Mouse (Mus musculus) CH12.LX (cell line): Measurements from ENCODE around the gene Galk1. TPM values are rescaled to one million over a fixed set of nuclear protein-coding genes. Genes with fewer than 3 reads are reported as not detected.

Experiments
- DNase-seq: peaks from one replicate; pipeline ENCODE4 v3.0.0-alpha.2; 2013; ENCODE audit errors: extremely low read depth
- H3K27ac ChIP-seq: 2 replicates; pipeline ENCODE4 v1.5.1; 2012; ENCODE audit warnings: low read depth, mild to moderate bottlenecking, control low read depth, moderate library complexity; ENCODE audit not compliant: insufficient read depth
- H3K27me3 ChIP-seq: replicated peaks from 2 replicates; pipeline ENCODE3; 2012; ENCODE audit warnings: inconsistent platforms
- H3K36me3 ChIP-seq, 2 experiments: replicated peaks in 1 of 2; 2 replicates each; pipeline versions ENCODE3 to v1.6.1; 2012; ENCODE audit warnings: inconsistent platforms in 1 of 2, low read length in 1 of 2, mild to moderate bottlenecking in 1 of 2, mixed read lengths in 1 of 2, moderate library complexity in 1 of 2; ENCODE audit not compliant: control insufficient read depth in 1 of 2, insufficient read depth in 1 of 2
- H3K4me1 ChIP-seq, 2 experiments: 2 replicates each; pipeline ENCODE4 v1.6.1; 2012; ENCODE audit warnings: inconsistent platforms in 1 of 2, moderate library complexity in 1 of 2; ENCODE audit not compliant: insufficient read depth in 2 of 2, control insufficient read depth in 1 of 2
- H3K4me2 ChIP-seq: 2 replicates; pipeline ENCODE4 v1.6.1; 2012; ENCODE audit warnings: low read depth, mild to moderate bottlenecking, control low read depth; ENCODE audit not compliant: poor library complexity, insufficient read depth, severe bottlenecking
- H3K4me3 ChIP-seq, 3 experiments: fragments of 150-350 bp in 1 of 3; sonication (generic) in 1 of 3; replicated peaks in 1 of 3; 2 replicates each; pipeline versions ENCODE3 to v1.5.1; 2011 to 2012; ENCODE audit warnings: low read depth in 2 of 3, low read length in 2 of 3, mild to moderate bottlenecking in 2 of 3, moderate library complexity in 2 of 3, control low read depth in 1 of 3, improper control_type of control experiment in 1 of 3, inconsistent platforms in 1 of 3, mixed read lengths in 1 of 3; ENCODE audit not compliant: poor library complexity in 1 of 3
- H3K79me2 ChIP-seq: replicated peaks from 2 replicates; pipeline ENCODE4 v1.6.1; 2012; ENCODE audit warnings: mild to moderate bottlenecking, moderate library complexity; ENCODE audit not compliant: control insufficient read depth, poor library complexity, insufficient read depth, severe bottlenecking; ENCODE audit errors: extremely low read depth
- H3K9ac ChIP-seq: 2 replicates; pipeline ENCODE4 v1.6.1; 2012; ENCODE audit warnings: low read depth, mild to moderate bottlenecking, control low read depth, moderate library complexity; ENCODE audit not compliant: insufficient read depth
- H3K9me3 ChIP-seq: replicated peaks from 2 replicates; pipeline ENCODE3; 2012; ENCODE audit warnings: low read length, inconsistent platforms, mixed read lengths
- BHLHE40 ChIP-seq: IDR thresholded peaks from 2 replicates; pipeline ENCODE4 v1.6.1; 2011; ENCODE audit warnings: mild to moderate bottlenecking, low read depth, low read length, improper control_type of control experiment
- CHD1 ChIP-seq: IDR thresholded peaks from 2 replicates; pipeline ENCODE4 v1.6.1; 2012; ENCODE audit warnings: low read depth, low read length, improper control_type of control experiment, inconsistent platforms
- CHD2 ChIP-seq: IDR thresholded peaks from 2 replicates; pipeline ENCODE4 v1.6.1; 2011; ENCODE audit warnings: low read length, improper control_type of control experiment
- CTCF ChIP-seq, 2 experiments: IDR thresholded peaks in 1 of 2; conservative IDR thresholded peaks in 1 of 2; 2 replicates each; pipeline ENCODE4 v1.5.1; 2011 to 2012; ENCODE audit warnings: low read depth in 2 of 2, low read length in 2 of 2, improper control_type of control experiment in 1 of 2, inconsistent platforms in 1 of 2, mild to moderate bottlenecking in 1 of 2, moderate library complexity in 1 of 2
- E2F4 ChIP-seq: IDR thresholded peaks from 2 replicates; pipeline ENCODE4 v1.6.1; 2011; ENCODE audit warnings: low read depth, low read length, improper control_type of control experiment; ENCODE audit not compliant: insufficient replicate concordance
- ELF1 ChIP-seq: IDR thresholded peaks from 2 replicates; pipeline ENCODE4 v1.6.1; 2014; ENCODE audit warnings: low read depth, mild to moderate bottlenecking, inconsistent platforms, low read length, improper control_type of control experiment
- EP300 ChIP-seq: IDR thresholded peaks from 2 replicates; pipeline ENCODE4 v1.6.1; 2011; ENCODE audit warnings: low read length, improper control_type of control experiment
- GABPA ChIP-seq: IDR thresholded peaks from 2 replicates; pipeline ENCODE4 v1.6.1; 2012; ENCODE audit warnings: low read depth, low read length, improper control_type of control experiment, inconsistent platforms; ENCODE audit not compliant: insufficient replicate concordance
- HCFC1 ChIP-seq: IDR thresholded peaks from 2 replicates; pipeline ENCODE4 v1.6.1; 2012; ENCODE audit warnings: low read depth, mild to moderate bottlenecking, inconsistent platforms, low read length, improper control_type of control experiment
- IRF4 ChIP-seq: IDR thresholded peaks from 2 replicates; pipeline ENCODE4 v1.6.1; 2014; ENCODE audit warnings: low read depth, mild to moderate bottlenecking, inconsistent platforms, low read length, improper control_type of control experiment
- KAT2A ChIP-seq: IDR thresholded peaks from 2 replicates; pipeline ENCODE4 v1.6.1; 2012; ENCODE audit warnings: low read length, improper control_type of control experiment, inconsistent platforms; ENCODE audit not compliant: insufficient replicate concordance
- MAFK ChIP-seq: IDR thresholded peaks from 2 replicates; pipeline ENCODE4 v1.6.1; 2011; ENCODE audit warnings: low read length, improper control_type of control experiment; ENCODE audit not compliant: insufficient replicate concordance
- MAX ChIP-seq: IDR thresholded peaks from 2 replicates; pipeline ENCODE4 v1.6.1; 2011; ENCODE audit warnings: low read length, improper control_type of control experiment
- MAZ ChIP-seq: IDR thresholded peaks from 2 replicates; pipeline ENCODE4 v1.6.1; 2012; ENCODE audit warnings: low read depth, mild to moderate bottlenecking, inconsistent platforms, low read length, improper control_type of control experiment, moderate library complexity
- MEF2A ChIP-seq: IDR thresholded peaks from 2 replicates; pipeline ENCODE4 v1.6.1; 2014; ENCODE audit warnings: low read depth, mild to moderate bottlenecking, inconsistent platforms, low read length, improper control_type of control experiment, borderline replicate concordance
- MXI1 ChIP-seq: IDR thresholded peaks from 2 replicates; pipeline ENCODE4 v1.6.1; 2011; ENCODE audit warnings: mild to moderate bottlenecking, low read depth, low read length, improper control_type of control experiment
- MYC ChIP-seq: IDR thresholded peaks from 2 replicates; pipeline ENCODE4 v1.6.1; 2011; ENCODE audit warnings: low read depth, mild to moderate bottlenecking, improper control_type of control experiment, low read length
- NELFE ChIP-seq: IDR thresholded peaks from 2 replicates; pipeline ENCODE4 v1.6.1; 2011; ENCODE audit warnings: low read depth, low read length, improper control_type of control experiment
- NRF1 ChIP-seq: IDR thresholded peaks from 2 replicates; pipeline ENCODE4 v1.6.1; 2014; ENCODE audit warnings: low read depth, mild to moderate bottlenecking, inconsistent platforms, low read length, improper control_type of control experiment, moderate library complexity
- POLR2A ChIP-seq: IDR thresholded peaks from 2 replicates; pipeline ENCODE4 v1.6.1; 2011; ENCODE audit warnings: low read depth, mild to moderate bottlenecking, improper control_type of control experiment, low read length
- RAD21 ChIP-seq: IDR thresholded peaks from 2 replicates; pipeline ENCODE4 v1.6.1; 2011; ENCODE audit warnings: low read depth, mild to moderate bottlenecking, low read length, improper control_type of control experiment, moderate library complexity
- RCOR1 ChIP-seq: conservative IDR thresholded peaks from 2 replicates; pipeline ENCODE4 v1.6.1; 2012; ENCODE audit warnings: low read depth, mild to moderate bottlenecking, inconsistent platforms, low read length, improper control_type of control experiment
- SMC3 ChIP-seq: IDR thresholded peaks from 2 replicates; pipeline ENCODE4 v1.6.1; 2011; ENCODE audit warnings: low read depth, low read length, improper control_type of control experiment
- TCF12 ChIP-seq: IDR thresholded peaks from 2 replicates; pipeline ENCODE4 v1.6.1; 2014; ENCODE audit warnings: low read depth, mild to moderate bottlenecking, inconsistent platforms, low read length, improper control_type of control experiment
- USF1 ChIP-seq: IDR thresholded peaks from 2 replicates; pipeline ENCODE4 v1.6.1; 2014; ENCODE audit warnings: low read depth, mild to moderate bottlenecking, inconsistent platforms, low read length, improper control_type of control experiment
- USF2 ChIP-seq: conservative IDR thresholded peaks from 2 replicates; pipeline ENCODE4 v1.6.1; 2011; ENCODE audit warnings: low read depth, low read length, improper control_type of control experiment
- ZC3H11A ChIP-seq: IDR thresholded peaks from 2 replicates; pipeline ENCODE4 v1.6.1; 2012; ENCODE audit warnings: low read depth, mild to moderate bottlenecking, inconsistent platforms, low read length, improper control_type of control experiment
- ZKSCAN1 ChIP-seq: IDR thresholded peaks from 2 replicates; pipeline ENCODE4 v1.6.1; 2012; ENCODE audit warnings: low read depth, inconsistent platforms, low read length, improper control_type of control experiment, borderline replicate concordance
- dilution Hi-C: fragments of 300-500 bp; cut with MboI; formaldehyde crosslinking; loops from 2 replicates; pipeline ENCODE4 v1.14.3; 2020; ENCODE audit warnings: low sequenced_read_pairs; ENCODE audit not compliant: extremely low pct_unique_long_range_greater_than_20kb, extremely low pct_ligation_motif_present
- in situ Hi-C: fragments of 300-500 bp; cut with MboI; formaldehyde crosslinking; loops from 3 replicates; pipeline ENCODE4 v1.14.3; 2019; ENCODE audit warnings: low sequenced_read_pairs, low pct_ligation_motif_present, low pct_unique_long_range_greater_than_20kb, mixed read lengths
- polyA plus RNA-seq: library from polyadenylated mRNA; unstranded; fragments of >175 nt; gene quantifications from 2 replicates; pipeline ENCODE4 v1.2.1, GENCODE M21; 2012; ENCODE audit warnings: low read depth; ENCODE audit not compliant: insufficient read length
- total RNA-seq, 2 experiments: library from RNA; depleted of rRNA; stranded (reverse); fragments of 300-350 nt in 1 of 2; fragments of >200 nt in 1 of 2; gene quantifications; 2 replicates each; pipeline ENCODE4 v1.2.3; 2012 to 2014

Gene Galk1
- total and polyA plus RNA-seq, 3 experiments, result 263 to 413 (median 293) TPM

GRCm38 (mm10) chr11:116018106-116018505 is 5.6 kb upstream of the Galk1 start:
- peaks cover 12 to 19% of the 10 kb centered on the region in 2 experiments for H3K36me3 ChIP-seq
- H3K27ac ChIP-seq, result no peak overlapping the region
- DNase-seq, result peak; percentile 74
- H3K4me1 ChIP-seq, result peaks cover 2 to 29% of the 10 kb centered on the region in 2 experiments; a peak in 3 of 4 replicates
- H3K4me2 ChIP-seq, result no peak overlapping the region
- TF ChIP-seq NELFE (no peak), MYC (peak; percentile 63; the same call in 1 of the 2 replicates), BHLHE40 (no peak), USF1 (no peak), RAD21 (peak; percentile 95), CTCF (conservative IDR thresholded peaks at IDR 0.05 in 1 of 2, IDR thresholded peaks at IDR 0.05 in 1 of 2; ENCODE audit: low read depth in 2 of 2, low read length in 2 of 2) (peak; percentile 62 to 96), MAZ (no peak), POLR2A (peak; percentile 22; the same call in 1 of the 2 replicates), KAT2A (no peak), ELF1 (peak; percentile 28; the same call in 1 of the 2 replicates), RCOR1 (no peak), EP300 (no peak), ZC3H11A (no peak), TCF12 (0 out of 2 replicates have a peak, but pooled peaks have one; percentile 37), SMC3 (peak; percentile 78), MXI1 (no peak), ZKSCAN1 (peak; percentile 77), IRF4 (peak; percentile 46; the same call in 1 of the 2 replicates), MAX (peak; percentile 54; the same call in 1 of the 2 replicates), NRF1 (0 out of 2 replicates have a peak, but pooled peaks have one; percentile 25)
- H3K9me3 ChIP-seq, result no peaks in the 10 kb centered on the region
- dilution Hi-C loops, result no loop called here
- no peaks in the 10 kb centered on the region; the same call in 1 of the 2 replicates for H3K79me2 ChIP-seq
- H3K9ac ChIP-seq, result no peak overlapping the region
- H3K27me3 ChIP-seq, result no peaks in the 10 kb centered on the region
- H3K4me3 ChIP-seq, result no peak overlapping the region
- in situ Hi-C loops, result loop anchor here (25.0 kb wide), 1 partner anchor 406 kb away; the partner anchor contains the start of genes Gga3, Mif4gd and Mrps7

- Histone ChIP-seq H3K4me2 (no peak overlapping the region), H3K36me3 (peaks cover 6 to 13% of the 10 kb centered on the region in 2 experiments), H3K27me3 (no peaks in the 10 kb centered on the region), H3K79me2 (peaks cover 6% of the 10 kb centered on the region; the same call in 1 of the 2 replicates), H3K4me3 (no peak overlapping the region), H3K4me1 (peaks cover 7 to 31% of the 10 kb centered on the region in 2 experiments), H3K27ac (no peak overlapping the region), H3K9ac (no peak overlapping the region), H3K9me3 (no peaks in the 10 kb centered on the region)
- TF ChIP-seq MEF2A, result no peak
- no peak for TF ChIP-seq HCFC1
- TF ChIP-seq MXI1, result no peak
- no peak for TF ChIP-seq CHD2
- TF ChIP-seq BHLHE40, result no peak
- no peak for TF ChIP-seq RAD21
- TF ChIP-seq USF1, result no peak
- TF ChIP-seq EP300, result no peak
- TF ChIP-seq GABPA, result no peak
- no peak for TF ChIP-seq NELFE
- no peak for TF ChIP-seq POLR2A
- TF ChIP-seq CHD1, result no peak
- TF ChIP-seq KAT2A, result no peak
- no peak for TF ChIP-seq ZKSCAN1
- no peak for TF ChIP-seq MAFK
- no peak for TF ChIP-seq E2F4
- no peak for TF ChIP-seq USF2
- dilution Hi-C loops (no loop called here), in situ Hi-C loops (loop anchor here (25.0 kb wide), 1 partner anchor 403 kb away; the partner anchor contains the start of genes Gga3, Mif4gd and Mrps7)
- DNase-seq, result no peak
Observed at GRCm38 (mm10) chr11:116014821-116015220, 2.3 kb upstream of the Galk1 start.
